Mouse (Mus musculus) megakaryocyte, embryonic 14.5 days (primary cell): ENCODE results near the gene 3110009E18Rik. TPM values are rescaled to one million over a fixed set of nuclear protein-coding genes. Genes with fewer than 3 reads are reported as not detected.

ENCODE experiments used
- H3K27me3 ChIP-seq: replicated peaks from 2 replicates; pipeline ENCODE3; 2012; ENCODE audit warnings: inconsistent platforms
- H3K36me3 ChIP-seq: replicated peaks from 2 replicates; pipeline ENCODE3; 2012; ENCODE audit warnings: low read length, inconsistent platforms, mixed read lengths
- H3K4me1 ChIP-seq: 2 replicates; pipeline ENCODE4 v1.6.1; 2012; ENCODE audit warnings: inconsistent platforms
- H3K4me3 ChIP-seq: replicated peaks from 2 replicates; pipeline ENCODE3; 2012; ENCODE audit warnings: moderate library complexity, mild to moderate bottlenecking, inconsistent platforms
- H3K9me3 ChIP-seq: 2 replicates; pipeline ENCODE4 v1.6.1; 2012; ENCODE audit warnings: inconsistent platforms
- FLI1 ChIP-seq: IDR thresholded peaks from 2 replicates; pipeline ENCODE4 v1.6.1; 2012; ENCODE audit warnings: low read length, inconsistent platforms, mixed read lengths
- GATA1 ChIP-seq: IDR thresholded peaks from 3 replicates; pipeline ENCODE4 v1.6.1; 2012; ENCODE audit warnings: mixed read lengths, low read length, inconsistent platforms, borderline replicate concordance
- polyA plus RNA-seq: library from polyadenylated mRNA; stranded (reverse); fragments of >175 nt; gene quantifications from 2 replicates; pipeline ENCODE4 v1.2.3, GENCODE M21; 2012; ENCODE audit warnings: low replicate concordance; ENCODE audit not compliant: insufficient read depth

3110009E18Rik gene
- polyA plus RNA-seq, 1 experiment, result 2.6 TPM

DNA sequence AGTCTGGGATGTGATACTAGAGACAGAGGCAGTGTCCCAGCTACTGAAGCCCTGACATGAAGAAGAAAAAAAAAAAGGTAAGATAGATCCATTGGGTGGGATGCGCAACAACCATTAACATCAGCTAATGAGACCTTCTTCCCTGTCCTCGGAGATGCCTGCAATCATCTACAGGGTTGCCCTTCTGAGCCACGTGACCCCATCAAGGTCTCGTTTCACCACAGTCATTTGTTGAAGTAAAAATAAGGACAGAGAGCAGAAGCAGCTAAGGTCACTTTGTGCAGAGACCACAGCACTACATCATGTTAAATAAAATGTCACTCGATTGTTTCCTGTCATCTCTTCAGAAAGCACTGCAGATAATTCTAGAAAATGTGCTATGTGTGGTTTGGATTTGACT lies 82.8 kb downstream of the 3110009E18Rik start:
- no peak for TF ChIP-seq FLI1
- TF ChIP-seq GATA1, result no peak
- Histone ChIP-seq H3K36me3 (no peaks in the 10 kb centered on the region), H3K27me3 (peaks cover 37% of the 10 kb centered on the region), H3K9me3 (no peaks in the 10 kb centered on the region), H3K4me1 (no peaks in the 10 kb centered on the region), H3K4me3 (no peak overlapping the region)

DNA sequence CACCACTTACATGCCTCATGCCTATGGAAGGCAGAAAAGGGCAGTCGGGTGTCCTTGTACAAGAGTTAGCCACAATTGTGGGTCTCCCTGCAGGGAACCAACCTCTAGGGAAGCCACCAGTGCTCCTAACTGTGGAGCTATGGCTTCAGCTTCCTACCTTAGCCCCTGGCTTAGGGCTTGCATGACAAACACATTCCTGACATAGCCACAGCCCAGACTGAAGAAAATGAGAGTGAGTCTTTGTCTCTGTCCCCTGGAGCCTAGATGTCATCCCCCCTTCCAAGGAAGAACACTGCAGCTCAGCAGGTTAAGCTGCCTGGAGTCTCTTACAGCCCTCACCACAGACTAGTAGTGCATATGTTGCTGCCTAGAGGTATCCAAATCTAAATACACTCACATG lies 83.8 kb downstream of the 3110009E18Rik start:
- no peak overlapping the region for H3K4me3 ChIP-seq
- no peaks in the 10 kb centered on the region for H3K9me3 ChIP-seq
- TF ChIP-seq GATA1 (no peak), FLI1 (no peak)
- H3K36me3 ChIP-seq, result no peaks in the 10 kb centered on the region
- H3K4me1 ChIP-seq, result no peaks in the 10 kb centered on the region
- H3K27me3 ChIP-seq, result peaks cover 33% of the 10 kb centered on the region

DNA sequence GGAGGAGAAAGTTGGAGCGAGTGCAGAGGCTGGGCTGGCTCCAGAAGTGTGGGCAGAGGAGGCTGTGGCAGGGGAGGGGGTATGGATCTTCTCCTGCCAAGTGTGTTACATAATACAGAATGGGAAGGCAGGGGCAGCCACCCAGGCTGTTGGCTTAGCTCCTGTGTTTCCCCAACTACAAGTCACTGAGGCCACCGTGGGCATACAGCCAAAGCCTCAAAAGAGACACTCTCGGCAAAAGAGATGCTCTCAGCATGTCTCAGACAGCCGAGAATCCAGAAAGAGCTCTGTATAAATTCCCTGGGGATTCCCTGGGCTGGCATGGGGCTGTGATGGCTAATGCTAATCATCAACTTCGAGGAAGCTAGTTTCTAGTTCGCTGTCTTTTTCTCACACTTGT lies 86.6 kb downstream of the 3110009E18Rik start:
- no peak for TF ChIP-seq FLI1
- Histone ChIP-seq H3K27me3 (peaks cover 25% of the 10 kb centered on the region), H3K36me3 (no peaks in the 10 kb centered on the region), H3K4me1 (no peaks in the 10 kb centered on the region), H3K4me3 (no peak overlapping the region), H3K9me3 (no peaks in the 10 kb centered on the region)

DNA sequence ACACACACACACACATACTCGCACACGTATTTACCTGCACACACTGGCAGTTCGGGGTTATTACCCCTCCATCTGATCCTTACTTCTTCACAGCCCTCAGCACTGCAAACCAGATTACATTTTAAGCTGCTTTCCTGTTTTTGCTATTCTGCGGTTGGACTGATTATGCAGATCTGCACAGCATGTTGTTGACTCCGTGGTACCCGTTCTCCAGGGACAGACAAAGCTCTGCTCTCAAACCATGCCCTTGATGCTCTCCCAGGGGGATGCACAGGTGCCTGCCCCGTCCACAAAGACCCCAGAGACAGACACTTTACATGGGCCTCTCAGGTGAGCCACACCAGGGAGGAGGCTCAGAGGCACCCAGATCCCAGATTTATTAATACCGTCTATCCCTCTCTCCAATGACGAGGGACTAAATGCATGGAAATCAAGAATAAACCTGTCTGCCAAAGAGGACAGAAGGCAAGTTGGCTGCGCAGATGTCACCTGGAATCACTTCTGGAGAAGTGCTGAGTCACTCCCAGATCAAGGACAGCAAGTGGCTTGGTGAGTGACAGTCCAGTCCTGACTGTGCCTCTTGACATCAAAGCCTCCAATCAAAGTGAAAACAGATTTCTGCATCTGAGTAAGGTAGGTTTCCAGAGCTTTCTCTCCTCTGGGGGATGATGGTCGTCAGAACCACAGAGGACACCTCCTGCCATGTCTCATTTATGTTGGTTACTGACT lies 87.7 kb downstream of the 3110009E18Rik start:
- Histone ChIP-seq H3K4me3 (no peak overlapping the region), H3K4me1 (no peaks in the 10 kb centered on the region), H3K27me3 (peaks cover 22% of the 10 kb centered on the region), H3K9me3 (no peaks in the 10 kb centered on the region), H3K36me3 (no peaks in the 10 kb centered on the region)
- TF ChIP-seq GATA1, result no peak
- no peak for TF ChIP-seq FLI1

DNA sequence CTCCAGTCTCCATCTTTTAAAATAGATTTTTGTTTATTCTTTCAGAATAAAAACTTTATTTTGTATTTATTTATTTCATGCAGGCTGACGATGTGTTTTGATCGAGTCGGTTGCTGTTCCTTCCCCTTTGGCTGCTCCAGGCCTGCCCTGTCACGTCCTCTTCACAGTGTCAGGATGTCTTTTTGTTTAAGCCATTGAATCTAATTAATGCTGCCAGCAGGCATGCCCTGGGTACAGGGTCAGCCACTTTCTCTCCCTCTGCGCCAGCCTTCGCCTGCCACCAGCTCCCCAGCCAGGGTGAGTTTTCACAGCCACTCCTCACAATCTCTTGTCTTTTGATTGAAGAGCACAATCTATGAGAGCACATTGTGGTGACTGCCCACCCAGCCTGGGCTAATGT lies 99.9 kb downstream of the 3110009E18Rik start:
- TF ChIP-seq FLI1 (no peak), GATA1 (no peak)
- H3K4me1 ChIP-seq, result no peaks in the 10 kb centered on the region

DNA sequence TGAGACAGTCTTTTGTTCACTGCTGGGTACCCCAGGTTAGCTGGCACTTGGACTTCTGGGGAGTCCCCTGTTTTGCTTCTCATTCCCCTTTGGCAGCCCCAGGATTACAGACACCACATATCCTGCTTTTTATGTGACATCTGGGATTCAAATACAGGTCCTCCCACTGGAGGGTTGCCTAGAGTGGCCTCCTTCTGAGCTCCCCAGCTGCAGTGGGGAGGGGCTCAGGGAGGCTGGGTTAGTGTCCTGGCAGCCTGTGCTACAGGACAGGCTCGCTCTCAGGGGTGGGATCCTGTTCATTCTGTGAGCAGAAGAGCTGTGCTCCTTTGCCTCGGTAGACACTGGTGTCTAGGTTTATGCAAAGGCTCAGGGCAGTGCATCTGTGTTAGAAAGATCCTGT lies 100.3 kb downstream of the 3110009E18Rik start:
- Histone ChIP-seq H3K27me3 (no peaks in the 10 kb centered on the region), H3K4me3 (no peak overlapping the region), H3K36me3 (peaks cover 5% of the 10 kb centered on the region), H3K9me3 (peaks cover 9% of the 10 kb centered on the region), H3K4me1 (no peaks in the 10 kb centered on the region)
- no peak for TF ChIP-seq GATA1
- TF ChIP-seq FLI1, result no peak

More for the DNA sequence above, 99.9 kb downstream of the 3110009E18Rik start:
- Histone ChIP-seq H3K27me3 (no peaks in the 10 kb centered on the region), H3K9me3 (peaks cover 9% of the 10 kb centered on the region), H3K4me3 (no peak overlapping the region), H3K36me3 (peaks cover 3% of the 10 kb centered on the region)

DNA sequence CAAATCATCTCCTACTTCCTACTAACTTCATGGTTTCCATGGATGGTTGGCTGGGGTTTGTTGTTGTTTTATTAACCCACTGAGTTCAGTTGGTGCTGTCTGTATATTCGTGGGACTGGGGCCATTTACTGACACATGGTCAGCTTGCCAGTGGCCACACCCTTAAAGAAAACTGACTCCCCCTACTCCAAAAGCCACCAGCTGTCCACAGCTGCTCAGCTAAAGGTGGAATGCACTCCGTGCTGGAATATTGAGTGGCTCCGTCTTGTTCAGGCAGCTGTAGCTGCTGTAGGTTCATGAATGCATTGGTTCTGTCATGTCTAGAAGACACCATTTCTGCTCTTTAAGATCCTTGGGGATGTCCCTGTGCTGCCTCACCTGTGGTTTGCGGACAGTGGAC lies 102.6 kb downstream of the 3110009E18Rik start:
- TF ChIP-seq GATA1 (no peak), FLI1 (no peak)
- Histone ChIP-seq H3K4me1 (no peaks in the 10 kb centered on the region), H3K4me3 (no peak overlapping the region), H3K27me3 (no peaks in the 10 kb centered on the region), H3K36me3 (peaks cover 22% of the 10 kb centered on the region), H3K9me3 (peaks cover 5% of the 10 kb centered on the region)

DNA sequence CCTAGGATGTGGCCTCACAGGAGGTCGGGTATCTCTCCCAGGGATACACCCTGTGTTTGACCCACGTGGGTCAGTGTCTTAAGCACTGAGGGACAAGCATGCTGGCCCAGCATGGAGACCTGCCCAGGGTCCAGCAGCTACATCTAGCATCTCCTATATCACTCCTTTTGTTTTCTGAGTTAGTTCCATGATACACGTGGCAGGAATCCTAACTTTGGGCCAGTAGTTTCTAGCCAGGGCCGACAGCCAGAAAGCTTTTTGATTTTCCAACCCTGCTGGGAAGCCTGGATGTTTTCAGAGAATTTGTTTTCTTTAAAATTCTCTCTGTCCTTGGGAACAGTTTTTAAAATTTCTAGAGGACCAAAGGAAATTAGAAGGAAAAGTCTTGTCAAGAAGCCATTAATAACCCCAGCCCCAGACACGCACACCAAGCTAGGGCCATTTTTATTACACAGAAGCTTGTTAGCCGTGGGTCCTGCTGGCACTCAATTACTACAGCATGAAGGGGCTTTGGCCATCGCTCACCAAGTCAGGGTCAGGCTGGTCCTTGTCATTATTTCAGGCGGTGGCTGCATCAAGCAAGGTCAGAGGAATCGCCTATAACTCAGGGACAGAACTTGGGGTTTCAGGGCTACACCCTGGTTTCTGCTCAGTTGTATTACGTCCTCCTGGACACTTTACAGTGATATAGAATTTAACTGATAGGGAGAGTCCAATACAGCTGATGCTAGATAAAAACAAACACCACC lies 108.9 kb downstream of the 3110009E18Rik start:
- H3K36me3 ChIP-seq, result peaks cover 36% of the 10 kb centered on the region
- H3K4me3 ChIP-seq, result no peak overlapping the region
- H3K4me1 ChIP-seq, result peaks cover 10% of the 10 kb centered on the region
- H3K9me3 ChIP-seq, result no peaks in the 10 kb centered on the region
- H3K27me3 ChIP-seq, result no peaks in the 10 kb centered on the region
- TF ChIP-seq GATA1 (no peak), FLI1 (no peak)

DNA sequence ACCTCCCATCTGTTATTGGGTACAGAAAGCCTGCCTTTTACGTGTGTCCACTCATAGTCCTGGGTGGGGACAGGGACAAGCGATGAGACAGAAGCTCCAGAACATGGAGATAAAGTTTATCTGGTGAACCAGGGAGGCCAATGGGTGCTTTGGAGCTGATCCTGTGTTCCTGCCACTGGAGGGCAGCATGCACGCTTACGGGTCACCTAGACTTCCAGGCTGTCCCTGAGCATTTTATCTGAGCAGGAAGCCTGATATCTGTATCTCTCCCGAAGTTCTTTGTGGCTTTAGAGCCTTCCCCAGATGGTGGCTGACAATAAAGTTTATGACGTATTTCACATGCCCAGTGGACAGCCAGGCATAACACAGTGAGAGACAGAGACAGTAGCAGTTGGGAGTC lies 110.3 kb downstream of the 3110009E18Rik start:
- no peaks in the 10 kb centered on the region for H3K9me3 ChIP-seq
- H3K4me3 ChIP-seq, result no peak overlapping the region
- H3K27me3 ChIP-seq, result no peaks in the 10 kb centered on the region
- TF ChIP-seq GATA1 (no peak), FLI1 (no peak)
- H3K4me1 ChIP-seq, result peaks cover 15% of the 10 kb centered on the region
- peaks cover 32% of the 10 kb centered on the region for H3K36me3 ChIP-seq

DNA sequence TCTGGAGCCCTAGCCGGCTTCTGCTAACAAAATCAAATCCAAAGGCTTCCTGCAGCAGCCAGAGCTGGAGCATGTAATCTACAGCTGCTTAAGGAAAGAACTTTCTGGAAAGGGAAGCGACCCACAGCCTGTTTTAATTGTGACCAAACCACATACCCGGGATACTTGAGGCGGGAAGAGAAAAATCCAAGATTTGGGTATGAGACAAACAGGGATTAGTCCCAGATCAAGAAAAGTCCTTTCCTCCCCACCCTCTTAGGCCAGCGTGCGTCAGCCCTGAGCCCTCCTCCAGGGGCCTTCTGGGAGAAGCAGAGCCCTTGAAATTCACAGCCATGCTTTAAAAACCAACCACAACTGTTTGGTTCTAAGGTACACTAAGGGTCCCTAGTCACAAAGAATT lies 111.2 kb downstream of the 3110009E18Rik start:
- peaks cover 33% of the 10 kb centered on the region for H3K36me3 ChIP-seq
- H3K9me3 ChIP-seq, result no peaks in the 10 kb centered on the region
- TF ChIP-seq GATA1, result no peak
- no peak for TF ChIP-seq FLI1
- H3K4me1 ChIP-seq, result peaks cover 24% of the 10 kb centered on the region
- H3K27me3 ChIP-seq, result no peaks in the 10 kb centered on the region
- H3K4me3 ChIP-seq, result no peak overlapping the region

DNA sequence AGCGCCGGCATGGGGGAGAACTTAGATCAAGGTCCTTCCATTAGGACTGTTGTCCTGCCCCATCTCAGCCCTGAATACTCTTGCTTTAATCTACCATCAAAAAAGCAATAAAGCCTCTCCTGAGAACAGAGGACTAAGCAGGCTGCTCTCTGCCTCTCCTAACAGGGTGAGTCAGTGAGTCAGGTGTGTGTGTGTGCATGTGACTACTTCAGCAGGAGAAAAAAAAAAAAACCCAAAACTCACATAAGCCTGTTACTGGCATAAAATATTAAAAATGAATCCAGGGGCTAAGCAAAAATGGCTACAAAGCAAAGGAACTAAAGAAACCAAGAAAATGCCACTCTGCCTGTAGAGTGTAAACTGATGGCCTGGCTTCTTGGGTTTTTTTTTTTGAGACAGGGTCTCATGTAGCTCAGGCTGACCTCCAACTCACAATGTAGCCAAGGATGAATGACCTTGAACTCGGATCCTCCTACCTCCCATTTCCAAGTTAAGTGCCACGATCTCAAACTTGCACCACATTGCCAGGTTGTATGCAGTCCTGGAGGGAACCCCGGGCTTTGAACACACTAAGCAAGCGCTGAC lies 114.7 kb downstream of the 3110009E18Rik start:
- Histone ChIP-seq H3K36me3 (peaks cover 46% of the 10 kb centered on the region), H3K9me3 (0 out of 2 replicates have a peak, but pooled peaks cover 6% of the 10 kb centered on the region), H3K4me3 (no peak overlapping the region), H3K27me3 (peaks cover 2% of the 10 kb centered on the region), H3K4me1 (peaks cover 27% of the 10 kb centered on the region)
- TF ChIP-seq GATA1 (no peak), FLI1 (no peak)
